Mouse (Mus musculus) liver, embryonic 14.5 days (tissue): Measurements from ENCODE around the gene Sdk1. TPM values are rescaled to one million over a fixed set of nuclear protein-coding genes. Genes with fewer than 3 reads are reported as not detected.

Source experiments
- ATAC-seq: fragments of 200-750 bp; cut with Nextera tagmentation; 2 replicates; pipeline ENCODE4 v1.8.0; 2017; ENCODE audit warnings: moderate number of reproducible peaks, mild to moderate bottlenecking, moderate library complexity; ENCODE audit not compliant: insufficient read depth
- DNase-seq, 3 experiments: peaks; one replicate each; pipeline ENCODE4 v3.0.0-alpha.2; 2012 to 2013; ENCODE audit warnings: low read depth in 3 of 3, low spot score in 3 of 3
- H3K27ac ChIP-seq: fragments of 300-500 bp; sonication (generic); 2 replicates; pipeline ENCODE4 v1.5.1; 2014; ENCODE audit warnings: moderate library complexity, mild to moderate bottlenecking, control low read depth, inconsistent platforms
- H3K27me3 ChIP-seq: fragments of 300-500 bp; sonication (generic); 2 replicates; pipeline ENCODE4 v1.6.1; 2014; ENCODE audit warnings: mild to moderate bottlenecking, low read length, moderate library complexity; ENCODE audit not compliant: control insufficient read depth, insufficient read depth
- H3K36me3 ChIP-seq: fragments of 300-500 bp; sonication (generic); replicated peaks from 2 replicates; pipeline ENCODE4 v1.6.1; 2014; ENCODE audit warnings: low read depth; ENCODE audit not compliant: control insufficient read depth, insufficient read depth
- H3K4me1 ChIP-seq, 2 experiments: fragments of 200-500 bp in 1 of 2; fragments of 300-500 bp in 1 of 2; sonication (generic) in 1 of 2; replicated peaks; 2 replicates each; pipeline ENCODE4 v1.6.1; 2012 to 2014; ENCODE audit warnings: antibody characterized with exemption in 1 of 2, inconsistent platforms in 1 of 2, low read length in 1 of 2; ENCODE audit not compliant: control insufficient read depth in 2 of 2, insufficient read depth in 2 of 2
- H3K4me2 ChIP-seq: fragments of 300-500 bp; sonication (generic); 2 replicates; pipeline ENCODE4 v1.6.1; 2014; ENCODE audit warnings: low read depth, mild to moderate bottlenecking, control low read depth, moderate library complexity
- H3K4me3 ChIP-seq, 2 experiments: fragments of 200-500 bp in 1 of 2; fragments of 300-500 bp in 1 of 2; sonication (generic) in 1 of 2; 2 replicates each; pipeline ENCODE4 v1.5.1; 2012 to 2014; ENCODE audit warnings: low read depth in 2 of 2, low read length in 2 of 2, mild to moderate bottlenecking in 2 of 2, control low read depth in 1 of 2, inconsistent platforms in 1 of 2, moderate library complexity in 1 of 2; ENCODE audit not compliant: insufficient read depth in 1 of 2
- H3K9ac ChIP-seq: fragments of 300-500 bp; sonication (generic); replicated peaks from 2 replicates; pipeline ENCODE4 v1.6.1; 2014; ENCODE audit warnings: mild to moderate bottlenecking, control low read depth, moderate library complexity
- H3K9me3 ChIP-seq: fragments of 300-500 bp; sonication (generic); 2 replicates; pipeline ENCODE4 v1.6.1; 2016; ENCODE audit warnings: low read length, mixed read lengths; ENCODE audit not compliant: control insufficient read depth
- CTCF ChIP-seq: IDR thresholded peaks from 2 replicates; pipeline ENCODE4 v1.5.1; 2016; ENCODE audit warnings: antibody characterized with exemption, low read depth, control low read depth
- EP300 ChIP-seq: IDR thresholded peaks from 2 replicates; pipeline ENCODE4 v1.6.1; 2016; ENCODE audit warnings: antibody characterized with exemption, low read depth
- WGBS: fragments of 180-500 bp; shearing (Covaris S2); extraction: QIAGEN DNeasy Blood & Tissue Kit; methylation state at CpG from one replicate; pipeline ENCODE4 v1.1.7; 2014; ENCODE audit not compliant: insufficient replicate concordance; 5-methylcytosine and 5-hydroxymethylcytosine counted together
- polyA plus RNA-seq, 2 experiments: library from polyadenylated mRNA; depleted of rRNA in 1 of 2; stranded (reverse) in 1 of 2; unstranded in 1 of 2; fragments of >200 nt; fragmentation: Nextera tagmentation in 1 of 2; extraction: Ambion mirVana in 1 of 2; gene quantifications; 2 replicates each; pipeline versions ENCODE4 v1.2.1 to v1.2.3; 2012 to 2014

Gene Sdk1
- polyA plus RNA-seq, 2 experiments, result 0.01 to 0.25 TPM

- DNase-seq (no peak), ATAC-seq (no peak)
- 75% methylated on average over 10 of the region's 10 CpGs for WGBS
- Histone ChIP-seq H3K36me3 (no peaks in the 10 kb centered on the region), H3K4me1 (no peaks in the 10 kb centered on the region), H3K4me3 (no peak overlapping the region), H3K27ac (no peak overlapping the region), H3K9ac (no peak overlapping the region), H3K9me3 (no peaks in the 10 kb centered on the region), H3K27me3 (no peaks in the 10 kb centered on the region), H3K4me2 (no peak overlapping the region)
- TF ChIP-seq EP300 (no peak), CTCF (no peak)
These were observed 644.7 kb downstream of the Sdk1 start for GRCm38 (mm10) chr5:141886006-141886405.

GRCm38 (mm10) chr5:141889766-141890165, 648.5 kb downstream of the Sdk1 start:
- no peak for ATAC-seq
- Histone ChIP-seq H3K27ac (no peak overlapping the region), H3K4me1 (no peaks in the 10 kb centered on the region), H3K9ac (no peak overlapping the region), H3K4me2 (no peak overlapping the region), H3K27me3 (no peaks in the 10 kb centered on the region), H3K9me3 (no peaks in the 10 kb centered on the region), H3K36me3 (no peaks in the 10 kb centered on the region), H3K4me3 (no peak overlapping the region)
- no peak for TF ChIP-seq CTCF
- TF ChIP-seq EP300, result no peak
- 57% methylated on average over 9 of the region's 9 CpGs for WGBS
- no peak for DNase-seq

GRCm38 (mm10) chr5:141896402-141896801, 655.1 kb downstream of the Sdk1 start:
- WGBS, result 56% methylated on average over 8 of the region's 8 CpGs
- TF ChIP-seq EP300 (no peak), CTCF (no peak)
- H3K9me3 ChIP-seq, result no peaks in the 10 kb centered on the region

GRCm38 (mm10) chr5:141897481-141897880, 656.2 kb downstream of the Sdk1 start:
- Histone ChIP-seq H3K9ac (no peak overlapping the region), H3K4me1 (no peaks in the 10 kb centered on the region; a peak in 1 of 4 replicates), H3K9me3 (no peaks in the 10 kb centered on the region), H3K4me3 (no peak overlapping the region), H3K27ac (no peak overlapping the region), H3K36me3 (no peaks in the 10 kb centered on the region), H3K27me3 (no peaks in the 10 kb centered on the region), H3K4me2 (no peak overlapping the region)
- 40% methylated on average over 2 of the region's 2 CpGs for WGBS
- DNase-seq (no peak), ATAC-seq (no peak)
- TF ChIP-seq EP300, result no peak
- no peak for TF ChIP-seq CTCF

More at GRCm38 (mm10) chr5:141896402-141896801, 655.1 kb downstream of the Sdk1 start:
- H3K27me3 ChIP-seq, result no peaks in the 10 kb centered on the region
- ATAC-seq (no peak), DNase-seq (no peak)
- no peak overlapping the region for H3K27ac ChIP-seq
- no peak overlapping the region for H3K4me2 ChIP-seq
- H3K4me3 ChIP-seq, result no peak overlapping the region
- H3K9ac ChIP-seq, result no peak overlapping the region
- H3K36me3 ChIP-seq, result no peaks in the 10 kb centered on the region
- H3K4me1 ChIP-seq, result no peaks in the 10 kb centered on the region

GRCm38 (mm10) chr5:141899751-141900150, 658.5 kb downstream of the Sdk1 start:
- Histone ChIP-seq H3K4me1 (no peaks in the 10 kb centered on the region; a peak in 1 of 4 replicates), H3K4me3 (no peak overlapping the region), H3K4me2 (no peak overlapping the region), H3K27me3 (no peaks in the 10 kb centered on the region), H3K27ac (no peak overlapping the region), H3K9me3 (no peaks in the 10 kb centered on the region), H3K9ac (no peak overlapping the region), H3K36me3 (no peaks in the 10 kb centered on the region)
- ATAC-seq, result no peak
- no peak for DNase-seq
- WGBS, result 50% methylated on average over 7 of the region's 7 CpGs
- TF ChIP-seq CTCF, result no peak
- no peak for TF ChIP-seq EP300
